Comparison of ENCODE assay signal across 8 mouse cellular contexts in the genomic region with DNA sequence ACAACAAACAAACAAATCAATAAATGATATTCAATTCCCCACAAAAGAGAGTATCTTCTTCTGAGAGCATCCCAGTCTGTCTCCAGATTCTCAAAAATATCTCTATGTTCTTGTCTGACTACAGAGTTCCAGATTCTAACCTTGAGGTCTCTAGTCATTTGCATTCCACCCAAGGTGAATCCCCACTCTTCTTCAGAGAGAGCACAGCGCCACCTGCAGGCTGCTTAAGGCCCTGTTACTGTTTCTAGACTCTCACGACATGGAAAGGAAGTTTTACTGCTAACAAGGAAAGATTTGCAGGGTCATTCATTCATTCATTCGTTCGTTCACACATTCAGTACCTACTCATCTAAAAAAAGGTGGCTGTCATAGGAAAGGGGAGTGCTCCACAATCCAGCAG.
DNase-seq lines count a peak whose midpoint lies in the region; ATAC-seq and TF ChIP-seq lines count a peak whose summit lies in the region.

No protein-coding gene starts in this region.

- H3K4me3 ChIP-seq in forebrain, postnatal 0 days (ENCODE audit: low read depth, low read length): no peak overlapping the region
- H3K4me3 ChIP-seq in forebrain, embryonic 14.5 days (ENCODE audit: low read depth, low read length): no peak overlapping the region
- no peak overlapping the region for H3K4me3 ChIP-seq in midbrain, postnatal 0 days (ENCODE audit: low read depth, low read length)
- no peak overlapping the region for H3K4me3 ChIP-seq in midbrain, embryonic 10.5 days
- H3K4me3 ChIP-seq in neural tube, embryonic 15.5 days (replicated peaks): no peak overlapping the region

- no peak overlapping the region for H3K4me2 ChIP-seq in forebrain, postnatal 0 days (ENCODE audit: low read depth)
- no peak overlapping the region for H3K4me2 ChIP-seq in forebrain, embryonic 14.5 days (ENCODE audit: low read length)
- no peak overlapping the region for H3K4me2 ChIP-seq in midbrain, postnatal 0 days (ENCODE audit: low read depth, low read length, poor library complexity, severe bottlenecking)
- no peak overlapping the region for H3K4me2 ChIP-seq in neural tube, embryonic 15.5 days

- no peak for ATAC-seq in forebrain, postnatal 0 days
- no peak for ATAC-seq in forebrain, embryonic 14.5 days
- ATAC-seq in midbrain, postnatal 0 days (ENCODE audit: low FRiP score): no peak
- ATAC-seq in activated CD4-positive, CD25-positive, alpha-beta regulatory T cell, adult 4 months: no peak
- no peak for ATAC-seq in neural tube, embryonic 15.5 days (ENCODE audit: low FRiP score)

- peak; percentile 42 for DNase-seq in forebrain, postnatal 0 days
- DNase-seq in forebrain, embryonic 14.5 days (ENCODE audit: low spot score): no peak
- DNase-seq in midbrain, postnatal 0 days (ENCODE audit: low spot score): no peak
- DNase-seq in midbrain, embryonic 10.5 days (ENCODE audit: low spot score): no peak
- peak; percentile 28 for DNase-seq in c-Kit-positive CD71-negative TER-119-negative erythroid progenitor cells, embryonic 14.5 days (ENCODE audit: low read depth)
- peak; percentile 76 for DNase-seq in testis, postnatal 10 days (ENCODE audit: low spot score)

- no peaks in the 10 kb centered on the region for H3K36me3 ChIP-seq in forebrain, postnatal 0 days (ENCODE audit: insufficient read depth)
- H3K36me3 ChIP-seq in forebrain, embryonic 14.5 days (ENCODE audit: control insufficient read depth, insufficient read depth, low read length): no peaks in the 10 kb centered on the region
- H3K36me3 ChIP-seq in midbrain, postnatal 0 days (ENCODE audit: insufficient read depth, low read length): no peaks in the 10 kb centered on the region
- no peaks in the 10 kb centered on the region for H3K36me3 ChIP-seq in midbrain, embryonic 10.5 days
- H3K36me3 ChIP-seq in neural tube, embryonic 15.5 days: no peaks in the 10 kb centered on the region

- no peaks in the 10 kb centered on the region for H3K9me3 ChIP-seq in forebrain, postnatal 0 days (ENCODE audit: low read length)
- no peaks in the 10 kb centered on the region for H3K9me3 ChIP-seq in forebrain, embryonic 14.5 days (replicated peaks; ENCODE audit: control insufficient read depth, low read length)
- H3K9me3 ChIP-seq in midbrain, postnatal 0 days (ENCODE audit: low read length): no peaks in the 10 kb centered on the region
- no peaks in the 10 kb centered on the region for H3K9me3 ChIP-seq in midbrain, embryonic 10.5 days (replicated peaks)
- no peaks in the 10 kb centered on the region for H3K9me3 ChIP-seq in neural tube, embryonic 15.5 days (replicated peaks)

- no peaks in the 10 kb centered on the region for H3K4me1 ChIP-seq in forebrain, postnatal 0 days (ENCODE audit: insufficient read depth)
- H3K4me1 ChIP-seq in forebrain, embryonic 14.5 days (ENCODE audit: control insufficient read depth, insufficient read depth, low read length): 0 out of 2 replicates have a peak, but pooled peaks cover under 1% of the 10 kb centered on the region
- H3K4me1 ChIP-seq in midbrain, postnatal 0 days (ENCODE audit: insufficient read depth, low read length): no peaks in the 10 kb centered on the region
- H3K4me1 ChIP-seq in midbrain, embryonic 10.5 days: peaks cover 9% of the 10 kb centered on the region
- 0 out of 2 replicates have a peak, but pooled peaks cover 4% of the 10 kb centered on the region for H3K4me1 ChIP-seq in neural tube, embryonic 15.5 days

- H3K27ac ChIP-seq in forebrain, postnatal 0 days (ENCODE audit: low read depth, low read length): no peak overlapping the region
- H3K27ac ChIP-seq in forebrain, embryonic 14.5 days (ENCODE audit: low read depth, low read length): no peak overlapping the region
- no peak overlapping the region for H3K27ac ChIP-seq in midbrain, postnatal 0 days (ENCODE audit: low read depth, low read length)
- H3K27ac ChIP-seq in midbrain, embryonic 10.5 days (replicated peaks): no peak overlapping the region
- no peak overlapping the region for H3K27ac ChIP-seq in neural tube, embryonic 15.5 days (replicated peaks)

- no peak overlapping the region for H3K9ac ChIP-seq in forebrain, postnatal 0 days
- no peak overlapping the region for H3K9ac ChIP-seq in forebrain, embryonic 14.5 days (ENCODE audit: low read length)
- no peak overlapping the region for H3K9ac ChIP-seq in midbrain, postnatal 0 days (replicated peaks; ENCODE audit: low read length, poor library complexity, severe bottlenecking)
- H3K9ac ChIP-seq in neural tube, embryonic 15.5 days (replicated peaks): no peak overlapping the region

- peak; percentile 55 for TF ChIP-seq CTCF in forebrain, postnatal 0 days (IDR thresholded peaks at IDR 0.05; ENCODE audit: low read depth)
- peak; percentile 66 for TF ChIP-seq CTCF in midbrain, postnatal 0 days (IDR thresholded peaks at IDR 0.05)

- no peaks in the 10 kb centered on the region for H3K27me3 ChIP-seq in forebrain, postnatal 0 days (ENCODE audit: insufficient read depth, low read length)
- no peaks in the 10 kb centered on the region for H3K27me3 ChIP-seq in forebrain, embryonic 14.5 days (replicated peaks; ENCODE audit: control insufficient read depth, insufficient read depth, low read length)
- H3K27me3 ChIP-seq in midbrain, postnatal 0 days (ENCODE audit: insufficient read depth, low read length): peaks cover 7% of the 10 kb centered on the region; the same call in 1 of the 2 replicates
- H3K27me3 ChIP-seq in midbrain, embryonic 10.5 days (ENCODE audit: low read depth, poor library complexity, severe bottlenecking): peaks cover 61% of the 10 kb centered on the region
- peaks cover 2% of the 10 kb centered on the region; the same call in 1 of the 2 replicates for H3K27me3 ChIP-seq in neural tube, embryonic 15.5 days (replicated peaks)

- WGBS in forebrain, postnatal 0 days: 57% methylated on average over 4 of the region's 4 CpGs
- 47% methylated on average over 4 of the region's 4 CpGs for WGBS in forebrain, embryonic 14.5 days
- WGBS in midbrain, postnatal 0 days: 48% methylated on average over 4 of the region's 4 CpGs
- 59% methylated on average over 4 of the region's 4 CpGs for WGBS in midbrain, embryonic 10.5 days
- WGBS in neural tube, embryonic 15.5 days: 51% methylated on average over 4 of the region's 4 CpGs

Comparison
In these comparisons a context has a peak if more than half of its experiments do, and no peak if none do; other contexts are left out.
1. DNase-seq: peak in forebrain, postnatal 0 days (single experiment), c-Kit-positive CD71-negative TER-119-negative erythroid progenitor cells, embryonic 14.5 days (single experiment) and testis, postnatal 10 days (single experiment); none in forebrain, embryonic 14.5 days (single experiment), midbrain, postnatal 0 days (single experiment) and midbrain, embryonic 10.5 days (single experiment).